Comparison of ENCODE assay signal across 12 mouse cellular contexts in the genomic region with DNA sequence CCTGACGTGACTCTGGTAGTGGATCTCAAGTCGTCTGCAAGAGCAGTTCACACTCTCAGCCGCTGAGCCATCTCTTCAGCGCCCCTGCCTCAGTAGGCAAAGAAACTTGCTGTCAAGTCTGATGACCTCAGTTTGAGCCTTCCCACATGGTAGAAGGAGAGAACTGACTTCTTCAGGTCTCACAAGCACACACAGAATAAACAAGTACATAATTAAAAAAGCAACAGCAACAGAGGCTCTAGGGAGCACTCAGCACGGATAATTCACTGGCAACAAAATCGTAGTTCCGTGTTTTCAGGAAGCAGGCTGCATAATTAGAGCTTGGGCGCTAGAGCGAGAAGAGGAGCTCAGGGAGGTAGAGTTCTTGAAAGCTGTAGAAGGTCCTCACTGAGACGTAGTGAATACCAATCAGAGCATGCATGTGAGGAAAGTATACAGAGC.
DNase-seq lines count a peak whose midpoint lies in the region; ATAC-seq and TF ChIP-seq lines count a peak whose summit lies in the region.
"Had no signal": no experiment of that assay in that cellular context is flagged by ENCODE, and none has a peak within 500 bp of the region (broad histone marks: within the 10 kb centered on the region; RNA-seq: fewer than 3 reads in every experiment).

No protein-coding gene starts in this region.

- peak overlapping the region; percentile 57; the same call in 1 of the 2 replicates for H3K27ac ChIP-seq in kidney, postnatal 0 days

- CTCF ChIA-PET in Patski (lab: Charles Lee): interaction anchor here (1.4 kb wide), 1 partner anchor 9 kb away, joined by 4 read pairs; no protein-coding TSS in a partner anchor

- H3K9me3 ChIP-seq in kidney, postnatal 0 days (replicated peaks; ENCODE audit: low read length): no peaks in the 10 kb centered on the region

- H3K27me3 ChIP-seq in kidney, postnatal 0 days (ENCODE audit: insufficient read depth, low read length): no peaks in the 10 kb centered on the region
- H3K27me3 ChIP-seq in Patski: no peaks in the 10 kb centered on the region

- POLR2A ChIA-PET in Patski (lab: Charles Lee): no interaction called here

- peak; percentile 65 for DNase-seq in kidney, postnatal 0 days (ENCODE audit: low spot score)
- no peak for DNase-seq in kidney, postnatal 25 days
- no peak for DNase-seq in Patski (ENCODE audit: low read depth, low spot score)
- peak; percentile 32 for DNase-seq in brain, adult 2 months (ENCODE audit: low read depth, low spot score)
- no peak for DNase-seq in MN1 (ENCODE audit: low spot score)
- DNase-seq in thymus, postnatal 14 days: no peak
- DNase-seq: adrenal gland, postnatal 36 days; cerebellum, postnatal 14 days; kidney, adult 9 months; left cerebral cortex, postnatal 4 days had no signal

- ATAC-seq in kidney, postnatal 0 days (replicated peaks; ENCODE audit: low FRiP score, low read depth): peak; percentile 61
- peak; percentile 8 for ATAC-seq in Patski
- peak; percentile 35; the same call in 1 of the 2 replicates for ATAC-seq in megakaryocyte, adult 5-6 weeks (ENCODE audit: poor library complexity, severe bottlenecking)

- H3K4me1 ChIP-seq in kidney, postnatal 0 days (replicated peaks; ENCODE audit: insufficient read depth, low read length): no peaks in the 10 kb centered on the region; the same call in none of the 2 replicates

- no peak overlapping the region for H3K4me3 ChIP-seq in kidney, postnatal 0 days (replicated peaks; ENCODE audit: low read depth, low read length)

- in situ Hi-C loops in Patski (cut with MboI; ENCODE audit: low pct_unique_long_range_greater_than_20kb): no loop called here

- H3K9ac ChIP-seq in kidney, postnatal 0 days (ENCODE audit: low read depth, low read length): no peak overlapping the region

- peak overlapping the region; percentile 39 for H3K4me2 ChIP-seq in kidney, postnatal 0 days (ENCODE audit: low read length)
- H3K4me2 ChIP-seq: heart, embryonic 11.5 days had no signal

- TF ChIP-seq CTCF in kidney, postnatal 0 days (IDR thresholded peaks at IDR 0.05; ENCODE audit: low read depth): no peak
- TF ChIP-seq CTCF in Patski (IDR thresholded peaks at IDR 0.05): no peak

- H3K36me3 ChIP-seq in kidney, postnatal 0 days (ENCODE audit: insufficient read depth, low read length): no peaks in the 10 kb centered on the region

- WGBS in kidney, postnatal 0 days: 20% methylated on average over 10 of the region's 10 CpGs

Comparison
In these comparisons a context has a peak if more than half of its experiments do, and no peak if none do; other contexts are left out.
1. DNase-seq: peak in kidney, postnatal 0 days (single experiment) and brain, adult 2 months (single experiment); none in kidney, postnatal 25 days (0 of 2), Patski (single experiment), MN1 (single experiment) and thymus, postnatal 14 days (single experiment).
2. ATAC-seq: peak in every context shown above with its lines; median percentile 61 in kidney, postnatal 0 days; 35 in megakaryocyte, adult 5-6 weeks; 8 in Patski.